Mouse (Mus musculus) gonadal fat pad, adult 2 months (tissue): ENCODE results near the gene Rbbp7. TPM values are rescaled to one million over a fixed set of nuclear protein-coding genes. Genes with fewer than 3 reads are reported as not detected.

Experiments
- DNase-seq: peaks from one replicate; pipeline ENCODE4 v3.0.0-alpha.2; 2012; ENCODE audit warnings: low read depth
- polyA plus RNA-seq: library from polyadenylated mRNA; depleted of rRNA; stranded (reverse); fragments of >200 nt; gene quantifications from 2 replicates; pipeline ENCODE4 v1.2.3, GENCODE M21; 2012; rRNA removed

Rbbp7 gene
- polyA plus RNA-seq, 1 experiment = 227 TPM

DNA sequence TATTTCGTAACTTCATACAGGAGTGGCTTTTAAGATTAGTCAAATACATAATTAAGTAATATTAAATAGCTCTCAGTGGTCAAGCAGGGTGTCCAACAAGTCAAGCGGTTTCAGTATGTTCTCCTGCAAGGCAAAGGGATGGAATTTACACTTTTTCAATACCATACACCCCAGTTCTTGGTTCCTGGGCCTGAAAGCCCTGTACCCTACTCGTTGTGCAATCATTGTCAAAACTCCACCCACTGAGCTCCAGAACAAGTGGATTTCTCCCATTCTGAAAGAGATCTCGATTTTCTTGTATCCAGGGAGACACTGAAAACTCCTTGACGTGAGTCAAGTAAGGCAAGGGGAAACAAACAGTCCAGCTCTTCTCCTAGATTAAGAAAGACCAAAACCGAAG, 67.8 kb downstream of the Rbbp7 start:
- no peak for DNase-seq

Other genes starting within 250 kb of the Rbbp7 start
- gene Reps2, start 116.8 kb upstream of the Rbbp7 start, polyA plus RNA-seq = 3.8 and 6.0 TPM in 2 replicates
- gene Txlng, start 69.1 kb downstream of the Rbbp7 start, polyA plus RNA-seq = 5.3 and 5.7 TPM in 2 replicates
- gene Syap1, start 128.0 kb downstream of the Rbbp7 start, polyA plus RNA-seq = 32.3 and 33.3 TPM in 2 replicates
- gene Ctps2, start 140.8 kb downstream of the Rbbp7 start, polyA plus RNA-seq = 24.7 and 29.0 TPM in 2 replicates
- 0.32 TPM in 1 of 2 replicates, not detected in the other for gene S100g, start 204.2 kb downstream of the Rbbp7 start, polyA plus RNA-seq